Mouse (Mus musculus) gastrocnemius, adult 8-10 months (tissue): ENCODE data around the gene Tpk1. TPM values are rescaled to one million over a fixed set of nuclear protein-coding genes. Genes with fewer than 3 reads are reported as not detected.

ENCODE experiments used
- DNase-seq, 2 experiments: peaks; one replicate each; pipeline ENCODE4 v3.0.0; 2022; ENCODE audit warnings: low spot score in 2 of 2
- total RNA-seq, 4 experiments: library from RNA; stranded (reverse); gene quantifications; 2 replicates each; pipeline ENCODE4 v1.2.4; 2022

Gene Tpk1
- total RNA-seq, 4 experiments from 2014 or later: 0.70 to 1.7 (median 1.3) TPM

GRCm38 (mm10) chr6:43445856-43446255 lies 220.2 kb downstream of the Tpk1 start:
- DNase-seq: no peak

GRCm38 (mm10) chr6:43442191-43442590 lies 223.9 kb downstream of the Tpk1 start:
- DNase-seq: no peak

GRCm38 (mm10) chr6:43435987-43436541 lies 230.0 kb downstream of the Tpk1 start:
- DNase-seq: no peak

GRCm38 (mm10) chr6:43434365-43434764 lies 231.7 kb downstream of the Tpk1 start:
- no peak for DNase-seq

GRCm38 (mm10) chr6:43424978-43425377 lies 241.1 kb downstream of the Tpk1 start:
- no peak for DNase-seq

- DNase-seq: no peak
These were observed 245.6 kb downstream of the Tpk1 start for GRCm38 (mm10) chr6:43420358-43420979.

- DNase-seq: no peak
These were observed 257.1 kb downstream of the Tpk1 start for GRCm38 (mm10) chr6:43408949-43409348.

GRCm38 (mm10) chr6:43403076-43403475 lies 263.0 kb downstream of the Tpk1 start:
- no peak for DNase-seq

- DNase-seq: no peak
These were observed 263.7 kb downstream of the Tpk1 start for GRCm38 (mm10) chr6:43402219-43402997.

- no peak for DNase-seq
These were observed 269.7 kb downstream of the Tpk1 start for GRCm38 (mm10) chr6:43396426-43396825.

- DNase-seq: no peak
These were observed 270.5 kb downstream of the Tpk1 start for GRCm38 (mm10) chr6:43395538-43395937.

GRCm38 (mm10) chr6:43391358-43391757 lies 274.7 kb downstream of the Tpk1 start:
- DNase-seq: no peak

GRCm38 (mm10) chr6:43387273-43387672 lies 278.8 kb downstream of the Tpk1 start:
- no peak for DNase-seq

GRCm38 (mm10) chr6:43384841-43385240 lies 281.2 kb downstream of the Tpk1 start:
- no peak for DNase-seq

GRCm38 (mm10) chr6:43384304-43384703 lies 281.8 kb downstream of the Tpk1 start:
- no peak for DNase-seq

- no peak for DNase-seq
These were observed 283.3 kb downstream of the Tpk1 start for GRCm38 (mm10) chr6:43382750-43383149.

- no peak for DNase-seq
These were observed 283.8 kb downstream of the Tpk1 start for GRCm38 (mm10) chr6:43382284-43382683.

GRCm38 (mm10) chr6:43373206-43373605 lies 292.9 kb downstream of the Tpk1 start:
- DNase-seq: no peak

- DNase-seq: no peak
These were observed 298.6 kb downstream of the Tpk1 start for GRCm38 (mm10) chr6:43367434-43367945.

GRCm38 (mm10) chr6:43366952-43367351 lies 299.1 kb downstream of the Tpk1 start:
- no peak for DNase-seq

GRCm38 (mm10) chr6:43363917-43364316 lies 302.2 kb downstream of the Tpk1 start:
- no peak for DNase-seq

GRCm38 (mm10) chr6:43363291-43363820 lies 302.7 kb downstream of the Tpk1 start:
- no peak for DNase-seq
